Mouse (Mus musculus) CD4-positive, CD25-positive, alpha-beta regulatory T cell (primary cell): ENCODE measurements around the gene Chst4. TPM values are rescaled to one million over a fixed set of nuclear protein-coding genes. Genes with fewer than 3 reads are reported as not detected.

Source experiments
- polyA plus RNA-seq: library from polyadenylated mRNA; unstranded; fragments of 100-300 nt; shearing (Covaris generic); gene quantifications from one replicate; pipeline ENCODE4 v1.2.1, GENCODE M21; 2017

Chst4 gene
- not detected for polyA plus RNA-seq

DNA sequence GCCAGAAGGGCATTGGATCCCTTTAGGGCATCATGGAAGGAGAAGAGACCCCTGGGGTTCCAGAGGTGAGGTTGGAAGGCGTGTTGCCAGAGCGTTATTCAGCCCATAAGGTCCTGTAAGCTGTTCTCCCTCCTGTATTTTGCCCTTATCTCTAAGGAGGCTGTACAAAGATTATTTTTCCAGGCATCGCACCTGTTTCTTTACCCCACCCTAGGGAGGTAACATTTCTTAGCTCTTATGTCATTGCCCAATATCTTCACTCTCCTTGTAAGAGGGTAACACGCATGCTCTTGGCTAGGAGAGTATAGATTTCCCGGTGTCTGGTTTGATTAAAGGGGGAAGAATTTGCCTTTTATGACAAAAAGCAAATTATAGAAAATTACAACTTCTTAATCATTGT is at the start of gene Chst4:
TSS of gene Chst4 (minus strand) at position 82 of the 400 bp plus-strand sequence.

DNA sequence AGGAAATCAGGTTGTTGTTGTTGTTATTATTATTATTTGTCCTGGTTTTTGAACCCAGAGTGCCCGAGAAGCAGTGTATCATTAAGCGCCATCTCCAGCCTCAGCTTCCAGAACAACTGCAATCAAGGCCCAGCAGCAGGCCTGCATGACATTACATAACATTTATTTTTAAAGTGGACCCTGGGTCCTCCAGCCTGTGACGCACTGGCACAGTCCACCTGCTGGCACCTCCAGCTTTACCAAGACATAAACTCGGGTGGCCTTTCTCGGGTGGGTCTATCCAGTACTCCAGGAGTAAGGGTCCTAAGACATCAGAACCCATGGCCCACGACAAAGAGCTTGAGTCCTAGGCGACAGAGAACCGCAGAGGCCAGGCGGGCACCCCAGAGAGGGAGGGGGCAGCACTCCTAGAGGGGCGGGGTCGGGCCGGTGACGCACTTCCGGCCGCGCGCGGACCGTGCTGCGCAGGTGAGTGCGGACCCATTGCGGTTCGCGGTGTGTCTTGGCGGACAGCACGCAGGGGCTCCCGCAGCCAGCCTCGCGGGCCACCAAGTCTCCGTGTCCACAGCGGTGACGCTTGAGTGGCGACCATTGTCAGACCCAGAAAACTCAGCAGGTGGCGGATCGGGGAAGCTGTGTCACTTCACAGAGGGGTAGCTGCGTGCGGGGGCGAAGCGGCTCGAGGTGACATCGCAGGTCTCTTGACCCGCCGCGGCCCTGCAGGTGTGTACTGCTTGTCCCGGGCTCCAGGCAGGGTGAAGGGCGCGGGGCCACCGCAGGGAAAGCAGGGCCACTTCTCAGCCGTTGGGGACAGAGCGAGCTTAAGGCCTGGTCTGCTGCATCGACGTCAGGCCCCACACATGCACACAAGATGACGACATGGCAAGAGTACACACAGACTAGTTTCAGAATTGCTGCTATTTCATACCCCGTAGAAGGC is 40.0 kb upstream of the Chst4 start, which contains the start of gene Zfp612:
TSS of gene Zfp612 (plus strand) at position 465 of the 940 bp plus-strand sequence.

DNA sequence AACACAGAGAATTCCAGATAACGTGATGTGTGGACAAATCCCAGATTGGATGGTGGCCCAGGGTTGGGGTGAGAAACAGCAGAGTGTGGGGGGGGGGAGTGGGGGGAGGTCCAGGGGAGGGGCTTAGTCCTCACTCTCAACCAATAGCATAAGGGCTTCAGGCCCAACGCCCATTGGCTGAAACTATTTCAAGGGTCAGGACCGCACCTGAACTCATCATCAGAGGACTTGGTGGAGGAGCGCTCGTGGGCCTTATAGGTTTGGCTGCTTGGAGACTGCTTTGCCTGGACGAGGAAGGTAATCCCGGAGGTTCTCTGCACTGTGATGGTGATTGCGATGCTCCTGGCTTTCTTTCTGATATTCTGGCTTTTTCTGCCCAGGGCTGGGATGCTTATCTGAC is 49.3 kb downstream of the Chst4 start, which contains the start of gene Tat:
TSS of gene Tat (plus strand) at position 214 of the 400 bp plus-strand sequence.

Other genes starting within 250 kb of the Chst4 start
- gene Phlpp2, start 171.2 kb downstream of the Chst4 start, polyA plus RNA-seq: 0.51 TPM
- gene Marveld3, start 77.5 kb downstream of the Chst4 start, polyA plus RNA-seq: 0.07 TPM
- gene Tat, start 49.3 kb downstream of the Chst4 start, polyA plus RNA-seq: not detected
- 0.92 TPM for gene Zfp612, start 40.0 kb upstream of the Chst4 start, polyA plus RNA-seq
- not detected for gene Gm21964, start 61.5 kb upstream of the Chst4 start, polyA plus RNA-seq
- gene Gm17720, start 63.0 kb upstream of the Chst4 start, polyA plus RNA-seq: not detected
- gene Calb2, start 128.5 kb upstream of the Chst4 start, polyA plus RNA-seq: not detected
- gene Cmtr2, start 175.9 kb upstream of the Chst4 start, polyA plus RNA-seq: 8.1 TPM
- 0.08 TPM for gene Hydin, start 227.2 kb upstream of the Chst4 start, polyA plus RNA-seq